Mouse (Mus musculus) heart, postnatal 0 days (tissue): ENCODE data around the gene Chrd.

Experiments used
- CTCF ChIP-seq: IDR thresholded peaks from 2 replicates; pipeline ENCODE4 v1.5.1; 2016; ENCODE audit warnings: antibody characterized with exemption, control low read depth, low read depth
- EP300 ChIP-seq: IDR thresholded peaks from 2 replicates; pipeline ENCODE4 v1.6.1; 2016; ENCODE audit warnings: antibody characterized with exemption, low read depth

DNA sequence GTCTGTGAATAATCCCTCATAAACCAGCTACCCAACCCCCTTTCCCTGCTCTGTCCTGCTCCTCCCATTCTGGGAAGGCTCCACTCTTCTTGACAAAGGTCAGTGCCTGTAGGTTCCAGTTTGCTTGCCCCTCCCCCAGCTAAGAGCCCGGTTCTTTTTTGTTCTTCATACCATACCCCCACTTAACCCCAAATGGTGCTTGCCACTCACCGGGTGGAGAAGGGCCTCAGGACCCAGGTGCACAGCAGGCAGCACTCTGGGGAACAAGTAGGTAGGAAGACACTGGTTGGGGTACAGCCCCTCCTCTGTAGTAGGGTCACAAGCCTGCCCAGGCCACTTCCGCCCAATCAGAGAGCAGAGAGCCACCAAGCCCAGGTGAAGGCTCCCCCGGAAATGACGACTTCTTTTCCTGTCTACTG is 2.6 kb upstream of the Chrd start:
- TF ChIP-seq CTCF (no peak), EP300 (no peak)
